Mouse (Mus musculus): ENCODE data around the gene Ttc28. TPM values are rescaled to one million over a fixed set of nuclear protein-coding genes. Genes with fewer than 3 reads are reported as not detected.

Ttc28 gene
- polyA plus RNA-seq, 1 experiment from 2014 or later, result 12.1 TPM

- WGBS, result 45% methylated on average over 11 of the region's 11 CpGs
- no peak for ATAC-seq (ENCODE audit: low FRiP score, low TSS enrichment)
Measured at GRCm38 (mm10) chr5:111222820-111223219, 343.2 kb downstream of the Ttc28 start.

GRCm38 (mm10) chr5:111225306-111225705 is 345.7 kb downstream of the Ttc28 start:
- Histone ChIP-seq H3K36me3 (ENCODE audit: insufficient read depth, low read length) (peaks cover 7% of the 10 kb centered on the region), H3K27me3 (ENCODE audit: insufficient read depth, low read length) (no peaks in the 10 kb centered on the region), H3K27ac (ENCODE audit: low read length) (no peak overlapping the region), H3K4me3 (ENCODE audit: low read length) (no peak overlapping the region), H3K4me1 (ENCODE audit: insufficient read depth, low read length) (peaks cover 69% of the 10 kb centered on the region), H3K9ac (replicated peaks; ENCODE audit: low read length) (no peak overlapping the region), H3K4me2 (replicated peaks; ENCODE audit: low read depth, low read length) (no peak overlapping the region), H3K9me3 (ENCODE audit: low read length) (no peaks in the 10 kb centered on the region)
- no peak for ATAC-seq (ENCODE audit: low FRiP score, low TSS enrichment)
- 57% methylated on average over 11 of the region's 11 CpGs for WGBS

More at GRCm38 (mm10) chr5:111222820-111223219, 343.2 kb downstream of the Ttc28 start:
- Histone ChIP-seq H3K4me1 (ENCODE audit: insufficient read depth, low read length) (peaks cover 51% of the 10 kb centered on the region), H3K9me3 (ENCODE audit: low read length) (no peaks in the 10 kb centered on the region), H3K4me2 (replicated peaks; ENCODE audit: low read depth, low read length) (no peak overlapping the region), H3K36me3 (ENCODE audit: insufficient read depth, low read length) (peaks cover 7% of the 10 kb centered on the region), H3K27ac (ENCODE audit: low read length) (no peak overlapping the region), H3K9ac (replicated peaks; ENCODE audit: low read length) (no peak overlapping the region), H3K4me3 (ENCODE audit: low read length) (no peak overlapping the region), H3K27me3 (ENCODE audit: insufficient read depth, low read length) (no peaks in the 10 kb centered on the region)

- no peak for ATAC-seq (ENCODE audit: low FRiP score, low TSS enrichment)
- 84% methylated on average over 10 of the region's 10 CpGs for WGBS
- peaks cover 59% of the 10 kb centered on the region for H3K4me1 ChIP-seq (ENCODE audit: insufficient read depth, low read length)
Measured at GRCm38 (mm10) chr5:111226486-111226885, 346.9 kb downstream of the Ttc28 start.

GRCm38 (mm10) chr5:111227850-111228249 is 348.2 kb downstream of the Ttc28 start:
- H3K27ac ChIP-seq (ENCODE audit: low read length), result peak overlapping the region; percentile 95
- H3K9ac ChIP-seq (replicated peaks; ENCODE audit: low read length), result peak overlapping the region; percentile 37
- peaks cover 7% of the 10 kb centered on the region for H3K36me3 ChIP-seq (ENCODE audit: insufficient read depth, low read length)
- H3K4me2 ChIP-seq (replicated peaks; ENCODE audit: low read depth, low read length), result peak overlapping the region; percentile 38
- H3K4me3 ChIP-seq (ENCODE audit: low read length), result no peak overlapping the region
- peaks cover 59% of the 10 kb centered on the region for H3K4me1 ChIP-seq (ENCODE audit: insufficient read depth, low read length)
- no peaks in the 10 kb centered on the region for H3K9me3 ChIP-seq (ENCODE audit: low read length)
- no peaks in the 10 kb centered on the region for H3K27me3 ChIP-seq (ENCODE audit: insufficient read depth, low read length)
- ATAC-seq (ENCODE audit: low FRiP score, low TSS enrichment), result peak; percentile 46; the same call in 1 of the 2 replicates
- WGBS, result 9% methylated on average over 5 of the region's 5 CpGs

More at GRCm38 (mm10) chr5:111226486-111226885, 346.9 kb downstream of the Ttc28 start:
- no peak overlapping the region for H3K9ac ChIP-seq (replicated peaks; ENCODE audit: low read length)
- H3K36me3 ChIP-seq (ENCODE audit: insufficient read depth, low read length), result peaks cover 7% of the 10 kb centered on the region
- H3K4me2 ChIP-seq (replicated peaks; ENCODE audit: low read depth, low read length), result no peak overlapping the region
- no peaks in the 10 kb centered on the region for H3K27me3 ChIP-seq (ENCODE audit: insufficient read depth, low read length)
- H3K27ac ChIP-seq (ENCODE audit: low read length), result peak overlapping the region; percentile 95; the same call in 1 of the 2 replicates
- no peak overlapping the region for H3K4me3 ChIP-seq (ENCODE audit: low read length)
- no peaks in the 10 kb centered on the region for H3K9me3 ChIP-seq (ENCODE audit: low read length)

GRCm38 (mm10) chr5:111228302-111229040 is 348.9 kb downstream of the Ttc28 start:
- peak overlapping the region; percentile 1; the same call in 1 of the 2 replicates for H3K9ac ChIP-seq (replicated peaks; ENCODE audit: low read length)
- H3K4me1 ChIP-seq (ENCODE audit: insufficient read depth, low read length), result peaks cover 65% of the 10 kb centered on the region
- H3K27me3 ChIP-seq (ENCODE audit: insufficient read depth, low read length), result no peaks in the 10 kb centered on the region
- no peak overlapping the region for H3K4me3 ChIP-seq (ENCODE audit: low read length)
- H3K36me3 ChIP-seq (ENCODE audit: insufficient read depth, low read length), result peaks cover 4% of the 10 kb centered on the region
- 11% methylated on average over 14 of the region's 14 CpGs for WGBS
- H3K9me3 ChIP-seq (ENCODE audit: low read length), result no peaks in the 10 kb centered on the region
- peak; percentile 72 for ATAC-seq (ENCODE audit: low FRiP score, low TSS enrichment)
- H3K4me2 ChIP-seq (replicated peaks; ENCODE audit: low read depth, low read length), result peak overlapping the region; percentile 38
- H3K27ac ChIP-seq (ENCODE audit: low read length), result peak overlapping the region; percentile 95

- peaks cover 65% of the 10 kb centered on the region for H3K4me1 ChIP-seq (ENCODE audit: insufficient read depth, low read length)
- H3K27me3 ChIP-seq (ENCODE audit: insufficient read depth, low read length), result no peaks in the 10 kb centered on the region
- no peak for ATAC-seq (ENCODE audit: low FRiP score, low TSS enrichment)
- H3K4me3 ChIP-seq (ENCODE audit: low read length), result no peak overlapping the region
- H3K9ac ChIP-seq (replicated peaks; ENCODE audit: low read length), result 0 out of 2 replicates have a peak overlapping the region, but pooled peaks have one; percentile 1
- H3K4me2 ChIP-seq (replicated peaks; ENCODE audit: low read depth, low read length), result no peak overlapping the region
- H3K9me3 ChIP-seq (ENCODE audit: low read length), result no peaks in the 10 kb centered on the region
- H3K27ac ChIP-seq (ENCODE audit: low read length), result peak overlapping the region; percentile 95
- H3K36me3 ChIP-seq (ENCODE audit: insufficient read depth, low read length), result peaks cover 2% of the 10 kb centered on the region; the same call in 1 of the 2 replicates
- 52% methylated on average over 12 of the region's 12 CpGs for WGBS
Measured at GRCm38 (mm10) chr5:111229041-111229394, 349.4 kb downstream of the Ttc28 start.

GRCm38 (mm10) chr5:111229671-111230070 is 350.1 kb downstream of the Ttc28 start:
- Histone ChIP-seq H3K4me2 (replicated peaks; ENCODE audit: low read depth, low read length) (no peak overlapping the region), H3K4me1 (ENCODE audit: insufficient read depth, low read length) (peaks cover 63% of the 10 kb centered on the region), H3K36me3 (ENCODE audit: insufficient read depth, low read length) (no peaks in the 10 kb centered on the region), H3K4me3 (ENCODE audit: low read length) (no peak overlapping the region), H3K27ac (ENCODE audit: low read length) (peak overlapping the region; percentile 95), H3K9me3 (ENCODE audit: low read length) (no peaks in the 10 kb centered on the region), H3K9ac (replicated peaks; ENCODE audit: low read length) (no peak overlapping the region), H3K27me3 (ENCODE audit: insufficient read depth, low read length) (no peaks in the 10 kb centered on the region)
- WGBS, result 50% methylated on average over 3 of the region's 3 CpGs
- no peak for ATAC-seq (ENCODE audit: low FRiP score, low TSS enrichment)

GRCm38 (mm10) chr5:111231044-111231443 is 351.4 kb downstream of the Ttc28 start:
- Histone ChIP-seq H3K36me3 (ENCODE audit: insufficient read depth, low read length) (peaks cover 7% of the 10 kb centered on the region), H3K4me2 (replicated peaks; ENCODE audit: low read depth, low read length) (no peak overlapping the region), H3K9me3 (ENCODE audit: low read length) (no peaks in the 10 kb centered on the region), H3K9ac (replicated peaks; ENCODE audit: low read length) (no peak overlapping the region), H3K27ac (ENCODE audit: low read length) (no peak overlapping the region), H3K27me3 (ENCODE audit: insufficient read depth, low read length) (no peaks in the 10 kb centered on the region), H3K4me3 (ENCODE audit: low read length) (no peak overlapping the region), H3K4me1 (ENCODE audit: insufficient read depth, low read length) (peaks cover 57% of the 10 kb centered on the region)
- no peak for ATAC-seq (ENCODE audit: low FRiP score, low TSS enrichment)
- 79% methylated on average over 13 of the region's 13 CpGs for WGBS

GRCm38 (mm10) chr5:111231769-111232168 is 352.2 kb downstream of the Ttc28 start:
- no peak for ATAC-seq (ENCODE audit: low FRiP score, low TSS enrichment)
- Histone ChIP-seq H3K4me3 (ENCODE audit: low read length) (no peak overlapping the region), H3K36me3 (ENCODE audit: insufficient read depth, low read length) (peaks cover 11% of the 10 kb centered on the region), H3K4me1 (ENCODE audit: insufficient read depth, low read length) (peaks cover 54% of the 10 kb centered on the region), H3K9ac (replicated peaks; ENCODE audit: low read length) (no peak overlapping the region), H3K27ac (ENCODE audit: low read length) (no peak overlapping the region), H3K4me2 (replicated peaks; ENCODE audit: low read depth, low read length) (no peak overlapping the region), H3K9me3 (ENCODE audit: low read length) (no peaks in the 10 kb centered on the region), H3K27me3 (ENCODE audit: insufficient read depth, low read length) (no peaks in the 10 kb centered on the region)
- WGBS, result 92% methylated on average over 1 of the region's 1 CpGs

GRCm38 (mm10) chr5:111233022-111233709 is 353.6 kb downstream of the Ttc28 start:
- H3K9me3 ChIP-seq (ENCODE audit: low read length), result no peaks in the 10 kb centered on the region
- peaks cover 40% of the 10 kb centered on the region for H3K4me1 ChIP-seq (ENCODE audit: insufficient read depth, low read length)
- no peak overlapping the region for H3K4me3 ChIP-seq (ENCODE audit: low read length)
- 0 out of 2 replicates have a peak overlapping the region, but pooled peaks have one; percentile 35 for H3K9ac ChIP-seq (replicated peaks; ENCODE audit: low read length)
- no peak overlapping the region for H3K4me2 ChIP-seq (replicated peaks; ENCODE audit: low read depth, low read length)
- H3K27ac ChIP-seq (ENCODE audit: low read length), result no peak overlapping the region
- H3K36me3 ChIP-seq (ENCODE audit: insufficient read depth, low read length), result peaks cover 14% of the 10 kb centered on the region
- no peak for ATAC-seq (ENCODE audit: low FRiP score, low TSS enrichment)
- 45% methylated on average over 24 of the region's 24 CpGs for WGBS
- no peaks in the 10 kb centered on the region for H3K27me3 ChIP-seq (ENCODE audit: insufficient read depth, low read length)

Measured in kidney, embryonic 16.5 days (tissue).